Mouse (Mus musculus) v-Abl transformed pro-B cells (cell line): Measurements from ENCODE around the gene Exosc10.

Source experiments
- in situ Hi-C, 2 experiments: fragments of 400-800 bp; cut with MboI; formaldehyde crosslinking; loops; one replicate each; pipeline ENCODE4 v1.15.1; 2025; ENCODE audit not compliant: unreplicated experiment in 2 of 2

Gene Exosc10

GRCm38 (mm10) chr4:148570138-148570537, 11.9 kb downstream of the Exosc10 start:
- in situ Hi-C loops, result loop anchor here in 1 of 2 experiments (5.0 kb wide), 1 partner anchor 37 kb away; no protein-coding TSS in a partner anchor

- in situ Hi-C loops, result loop anchor here in 1 of 2 experiments (5.0 kb wide), 1 partner anchor 37 kb away; no protein-coding TSS in a partner anchor
Measured at GRCm38 (mm10) chr4:148570693-148571295, 12.6 kb downstream of the Exosc10 start.

DNA sequence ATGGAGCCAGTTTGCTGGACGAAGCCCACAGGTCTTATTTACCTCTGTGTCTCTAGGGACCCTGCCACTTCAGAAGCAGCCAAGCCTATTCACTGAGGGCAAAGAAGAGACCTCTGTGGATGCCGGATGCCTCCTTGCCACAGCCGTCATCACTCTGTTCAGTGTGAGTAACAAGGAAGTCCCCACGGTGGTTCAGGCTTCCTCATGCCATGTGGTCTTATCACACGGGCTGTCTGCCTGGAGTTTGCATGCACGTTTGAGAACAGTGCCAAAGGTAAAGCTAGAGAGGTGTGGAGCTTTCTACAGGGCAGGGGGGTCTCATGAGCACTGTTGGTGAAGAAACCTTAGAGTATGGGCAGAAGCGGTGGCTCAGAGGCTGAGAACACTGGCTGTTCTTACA, 15.0 kb downstream of the Exosc10 start:
- in situ Hi-C loops, result loop anchor here in 1 of 2 experiments (5.0 kb wide), 1 partner anchor 34 kb away; no protein-coding TSS in a partner anchor

DNA sequence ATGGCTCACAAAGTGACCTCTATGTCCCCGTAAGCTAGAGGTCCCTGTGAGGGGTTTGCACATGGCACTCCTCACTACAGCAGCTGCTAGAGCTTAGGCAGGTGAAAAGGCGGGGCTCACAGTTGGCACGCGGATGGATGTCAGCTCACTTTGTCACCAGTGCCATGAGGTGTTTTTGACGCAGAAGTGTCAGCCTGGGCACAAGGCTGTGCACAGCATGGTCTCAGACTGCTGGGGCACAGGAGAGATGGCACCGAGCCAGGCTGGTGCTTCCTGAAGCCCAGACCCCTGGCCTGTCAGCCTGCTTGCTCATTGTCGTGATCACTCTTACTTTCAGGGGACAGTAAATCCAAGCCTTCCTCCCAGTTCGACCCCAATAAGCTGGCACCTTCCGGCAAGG, 22.5 kb downstream of the Exosc10 start:
- in situ Hi-C loops, result no loop called here

DNA sequence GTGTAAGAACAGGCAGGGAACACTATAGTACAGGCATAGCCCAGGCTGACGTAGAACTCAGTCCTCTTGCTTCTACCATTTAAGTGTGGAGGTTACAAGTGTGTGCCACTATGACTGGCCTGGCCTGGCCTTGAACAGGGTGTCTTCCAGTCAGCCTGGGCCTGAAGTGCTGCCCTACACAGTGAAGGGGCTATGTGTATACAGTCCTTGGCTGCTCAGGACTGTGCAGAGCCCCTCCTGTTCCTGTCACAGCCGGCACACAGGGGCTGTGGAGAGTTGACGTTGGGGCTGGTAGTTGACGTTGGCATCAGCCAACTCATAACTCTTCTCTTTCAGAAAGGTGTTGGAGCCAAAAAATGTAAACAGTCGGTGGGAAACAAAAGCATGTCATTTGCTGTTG, 23.2 kb downstream of the Exosc10 start:
- in situ Hi-C loops, result no loop called here

GRCm38 (mm10) chr4:148583257-148583656, 25.0 kb downstream of the Exosc10 start:
- in situ Hi-C loops, result no loop called here

- in situ Hi-C loops, result no loop called here
Measured at GRCm38 (mm10) chr4:148586648-148587047, 28.4 kb downstream of the Exosc10 start.

DNA sequence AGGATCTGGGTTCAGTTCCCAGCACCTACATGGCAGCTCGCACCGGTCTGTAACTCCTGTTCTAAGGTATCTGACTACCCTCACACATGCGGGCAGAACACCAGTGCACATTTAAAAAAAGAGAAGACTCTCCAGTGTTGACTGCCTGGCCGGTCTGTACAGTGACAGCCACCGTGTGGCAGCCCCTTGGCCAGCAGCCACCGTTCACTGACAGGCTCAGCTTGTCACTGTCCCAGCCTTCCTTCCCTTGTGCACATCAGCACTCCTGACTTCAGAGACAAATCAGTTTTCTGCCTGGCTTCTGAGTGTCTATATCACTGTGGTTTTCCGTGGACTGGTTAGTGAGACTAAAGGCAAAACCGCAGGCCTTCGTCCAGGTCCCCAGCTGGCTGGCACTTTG, 30.6 kb downstream of the Exosc10 start:
- in situ Hi-C loops, result no loop called here

GRCm38 (mm10) chr4:148589565-148589964, 31.3 kb downstream of the Exosc10 start:
- in situ Hi-C loops, result no loop called here

- in situ Hi-C loops, result no loop called here
Measured at GRCm38 (mm10) chr4:148590421-148591170, 32.4 kb downstream of the Exosc10 start.

- in situ Hi-C loops, result no loop called here
Measured at GRCm38 (mm10) chr4:148591171-148591630, 33.0 kb downstream of the Exosc10 start, which contains the start of gene Srm. Srm (plus strand) TSS chr4:148591503.

DNA sequence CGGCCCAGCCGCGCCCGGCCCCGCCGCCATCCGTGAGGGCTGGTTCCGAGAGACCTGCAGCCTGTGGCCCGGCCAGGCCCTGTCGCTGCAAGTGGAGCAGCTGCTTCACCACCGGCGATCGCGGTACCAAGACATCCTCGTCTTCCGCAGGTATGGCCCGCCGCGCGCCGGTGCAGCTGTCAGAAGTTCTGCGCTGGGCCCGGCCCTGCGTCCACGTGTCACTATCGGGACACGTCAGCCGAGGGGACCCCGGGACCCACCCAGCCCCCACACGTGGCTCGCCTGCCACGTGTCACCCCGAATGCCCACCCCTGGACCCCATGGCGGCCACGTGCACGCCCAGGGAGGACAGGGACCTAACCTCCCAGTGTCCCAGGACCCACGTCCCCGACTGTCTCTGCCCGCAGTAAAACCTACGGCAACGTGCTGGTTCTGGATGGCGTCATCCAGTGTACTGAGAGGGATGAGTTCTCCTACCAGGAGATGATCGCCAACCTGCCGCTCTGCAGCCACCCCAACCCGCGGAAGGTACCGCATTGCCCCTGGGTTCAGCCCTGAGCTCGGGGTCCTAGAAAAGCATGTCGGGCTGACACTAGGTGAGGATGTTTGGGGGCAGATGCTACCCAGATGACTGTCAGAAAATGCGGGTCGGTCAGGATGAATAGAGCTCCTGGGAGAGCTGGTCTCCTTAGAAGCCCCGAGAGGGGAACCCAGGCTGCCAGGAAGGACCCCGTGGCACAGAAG, 33.6 kb downstream of the Exosc10 start:
- in situ Hi-C loops, result no loop called here

DNA sequence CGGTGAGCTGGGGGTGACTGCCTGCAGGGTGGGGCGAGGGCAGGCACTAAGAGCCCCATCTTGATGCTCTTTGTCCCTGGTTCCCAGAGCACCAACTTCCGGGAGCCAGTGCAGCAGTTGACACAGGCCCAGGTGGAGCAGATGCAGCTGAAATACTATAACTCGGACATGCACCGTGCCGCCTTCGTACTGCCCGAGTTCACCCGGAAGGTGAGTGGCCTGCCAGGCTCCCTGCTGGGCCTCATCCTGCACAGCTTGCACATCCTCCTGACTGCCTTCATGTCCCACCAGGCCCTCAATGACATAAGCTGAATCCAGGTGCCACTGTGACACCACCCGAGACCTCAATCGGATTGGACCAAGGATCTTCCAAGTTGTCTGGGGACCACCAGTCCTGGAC, 35.8 kb downstream of the Exosc10 start:
- in situ Hi-C loops, result no loop called here

DNA sequence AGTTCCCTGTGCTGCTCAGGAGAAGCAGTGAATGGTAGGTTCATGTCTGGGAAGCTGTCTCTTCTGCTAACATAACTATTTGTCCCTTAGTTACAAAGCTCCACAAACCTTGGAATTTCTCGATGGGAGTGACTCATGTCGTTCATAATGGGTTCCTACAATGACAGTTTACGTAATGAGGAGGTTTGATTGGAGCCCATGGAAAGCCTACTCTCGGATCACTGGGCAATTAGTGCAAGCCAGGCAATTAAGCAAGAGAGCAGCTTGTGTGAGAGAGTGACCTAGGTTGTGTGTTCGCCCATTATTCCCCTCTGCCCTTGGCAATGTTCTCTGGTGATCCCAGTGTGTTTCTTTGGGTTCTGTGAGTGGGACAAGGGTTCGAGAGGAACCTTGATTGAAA, 37.7 kb downstream of the Exosc10 start:
- in situ Hi-C loops, result no loop called here

DNA sequence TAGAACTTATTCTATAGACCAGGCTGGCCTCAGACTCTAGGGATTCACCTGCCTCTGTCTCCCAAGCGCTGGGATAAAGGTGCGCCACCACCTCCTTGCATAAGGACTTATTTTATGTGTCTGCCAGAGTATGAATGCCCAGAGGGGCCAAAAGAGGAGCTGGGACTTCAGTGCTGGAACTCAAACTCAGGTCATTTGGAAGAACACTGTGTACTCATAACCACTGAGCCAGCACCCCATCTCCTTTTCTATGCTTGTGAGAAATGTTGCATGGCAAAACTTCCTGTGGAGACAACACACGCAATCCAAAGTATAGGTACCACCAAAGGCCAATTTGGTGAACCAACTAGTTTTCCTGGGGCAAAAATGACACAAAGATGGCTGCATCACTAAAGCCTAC, 38.5 kb downstream of the Exosc10 start:
- in situ Hi-C loops, result no loop called here

DNA sequence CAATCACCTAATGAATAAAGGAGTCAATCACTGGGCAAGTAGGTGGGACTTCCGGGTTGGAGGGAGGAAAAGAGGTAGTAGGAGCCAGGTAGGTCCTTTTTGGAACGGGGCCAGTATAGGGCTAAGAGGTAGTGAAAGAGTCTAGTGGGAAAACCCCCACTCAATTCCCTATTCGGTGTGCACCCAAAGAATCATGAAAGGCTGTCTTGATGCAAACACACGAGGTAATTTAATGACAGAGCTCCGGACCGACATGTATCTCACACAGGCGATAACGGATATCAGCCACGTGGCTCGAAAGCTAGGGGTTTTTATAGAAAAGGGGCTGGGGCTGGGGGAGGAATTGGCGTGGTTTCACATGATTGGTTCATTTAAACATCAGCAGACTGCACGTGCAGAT, 40.6 kb downstream of the Exosc10 start:
- in situ Hi-C loops, result no loop called here

DNA sequence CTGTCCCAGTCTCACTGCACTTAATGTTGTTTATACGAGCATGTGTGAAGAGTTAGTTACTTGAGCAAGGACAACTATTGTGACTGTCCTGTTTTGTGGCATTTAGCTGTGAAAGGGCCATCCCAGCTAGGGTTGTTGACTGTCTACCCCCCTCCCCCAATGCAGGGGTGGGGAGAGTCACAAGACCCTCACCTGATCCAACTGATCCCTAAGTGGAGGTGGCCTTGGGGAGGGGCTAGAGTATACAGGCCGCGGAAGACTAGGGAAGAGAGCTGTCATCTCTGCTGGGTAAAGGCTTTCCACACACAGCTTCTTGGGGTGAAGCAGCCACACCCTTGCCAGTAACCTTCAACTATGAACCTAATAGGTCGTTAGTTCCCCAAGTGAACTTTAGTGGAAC, 42.1 kb downstream of the Exosc10 start:
- in situ Hi-C loops, result loop anchor here (5.0 to 25.0 kb wide), 4 partner anchors 46 to 646 kb away; partner anchors contain the start of gene Exosc10 (in 1 of the 2)

- in situ Hi-C loops, result loop anchor here (5.0 to 25.0 kb wide), 4 partner anchors 47 to 647 kb away; partner anchors contain the start of gene Exosc10 (in 1 of the 2)
Measured at GRCm38 (mm10) chr4:148601871-148602270, 43.6 kb downstream of the Exosc10 start.

DNA sequence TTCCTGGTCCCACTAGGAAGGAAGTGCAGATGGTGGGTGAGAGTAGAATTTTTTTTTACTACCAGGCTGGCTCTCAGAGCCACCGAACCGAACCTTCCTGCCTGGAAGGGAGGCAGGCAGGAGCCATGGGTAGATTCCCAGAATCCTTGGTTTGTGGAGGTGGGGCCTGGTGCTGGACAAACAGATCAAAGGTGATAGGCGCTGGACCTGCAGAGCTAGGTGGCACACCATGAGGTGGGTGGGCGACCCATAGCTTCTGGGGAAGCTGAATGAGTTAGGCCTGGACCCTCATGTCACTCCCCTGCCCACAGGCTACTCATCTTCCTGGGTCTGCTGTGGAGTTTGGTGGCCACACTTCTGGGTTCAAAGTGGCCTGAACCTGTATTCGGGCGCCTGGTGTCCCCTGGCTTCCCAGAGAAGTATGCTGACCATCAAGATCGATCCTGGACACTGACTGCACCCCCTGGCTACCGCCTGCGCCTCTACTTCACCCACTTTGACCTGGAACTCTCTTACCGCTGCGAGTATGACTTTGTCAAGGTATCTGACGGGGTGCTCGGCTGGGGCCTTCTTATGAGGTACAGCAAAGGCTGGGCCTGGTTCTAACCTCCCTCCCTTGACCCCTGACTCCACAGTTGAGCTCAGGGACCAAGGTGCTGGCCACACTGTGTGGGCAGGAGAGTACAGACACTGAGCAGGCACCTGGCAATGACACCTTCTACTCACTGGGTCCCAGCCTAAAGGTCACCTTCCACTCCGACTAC, 44.3 kb downstream of the Exosc10 start, which contains the start of gene Masp2:
Gene Masp2, plus strand, starts transcription at position 198 of the 764 bp plus-strand sequence.
- in situ Hi-C loops, result loop anchor here (5.0 to 25.0 kb wide), 4 partner anchors 48 to 648 kb away; partner anchors contain the start of gene Exosc10 (in 1 of the 2)
